Mouse (Mus musculus): ENCODE results near the gene Map1a. TPM values are rescaled to one million over a fixed set of nuclear protein-coding genes. Genes with fewer than 3 reads are reported as not detected.

Map1a gene
- total and polyA plus RNA-seq, 3 experiments: 0.77 to 9.4 TPM; not detected in 1

- Histone ChIP-seq H3K9me3 (replicated peaks; ENCODE audit: insufficient read depth, low read length) (no peaks in the 10 kb centered on the region), H3K27me3 (ENCODE audit: control insufficient read depth in 1 of 2, insufficient read depth in 2 of 2, low read length in 2 of 2) (no peaks in the 10 kb centered on the region), H3K79me2 (ENCODE audit: control insufficient read depth, insufficient read depth, low read length, poor library complexity) (no peaks in the 10 kb centered on the region), H3K9ac (ENCODE audit: control insufficient read depth, low read depth, low read length, poor library complexity, severe bottlenecking) (no peak overlapping the region), H3K4me3 (ENCODE audit: control insufficient read depth in 1 of 2, insufficient read depth in 1 of 2, low read depth in 2 of 2, low read length in 2 of 2) (0 out of 4 replicates have a peak overlapping the region, but pooled peaks of 1 of the 2 experiments have one; percentile 13), H3K27ac (ENCODE audit: control insufficient read depth, low read depth, low read length) (no peak overlapping the region), H3K36me3 (ENCODE audit: control insufficient read depth in 1 of 2, insufficient read depth in 2 of 2, low read length in 2 of 2) (no peaks in the 10 kb centered on the region; a peak in 1 of 4 replicates), H3K4me1 (ENCODE audit: control insufficient read depth in 1 of 2, insufficient read depth in 2 of 2, low read length in 2 of 2) (peaks cover 7 to 14% of the 10 kb centered on the region in 2 experiments; a peak in 3 of 4 replicates)
- peak; percentile 25 for DNase-seq (ENCODE audit: low read depth, low spot score)
- TF ChIP-seq NRF1 (IDR thresholded peaks at IDR 0.05; ENCODE audit: insufficient read depth, low read depth, low read length, poor library complexity, severe bottlenecking): no peak
- TF ChIP-seq TBP (IDR thresholded peaks at IDR 0.05; ENCODE audit: low read depth, low read length): no peak
Measured at GRCm38 (mm10) chr2:121296754-121297231, 7.4 kb downstream of the Map1a start.

DNA sequence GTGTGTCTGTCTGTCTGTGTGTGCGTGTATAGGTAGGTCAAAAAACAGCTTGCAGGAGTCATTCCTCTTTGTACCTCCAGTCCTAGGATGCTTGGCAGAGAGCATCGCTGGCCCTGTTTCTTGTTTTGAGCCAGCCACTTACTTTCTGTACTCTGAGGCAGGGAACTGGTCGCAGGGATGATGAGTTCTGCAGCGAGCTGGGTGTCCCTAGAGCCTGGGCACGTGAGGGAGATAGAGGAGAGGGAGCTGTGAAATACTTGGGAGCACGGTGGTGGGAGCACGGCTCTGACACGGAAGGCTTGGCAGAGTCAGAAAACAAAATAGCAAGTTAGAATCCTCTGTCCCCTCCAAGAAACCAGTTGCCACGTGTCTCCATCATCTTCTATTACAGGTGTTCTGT lies 8.3 kb downstream of the Map1a start:
- Histone ChIP-seq H3K4me3 (ENCODE audit: control insufficient read depth in 1 of 2, insufficient read depth in 1 of 2, low read depth in 2 of 2, low read length in 2 of 2) (no peak overlapping the region), H3K27ac (ENCODE audit: control insufficient read depth, low read depth, low read length) (no peak overlapping the region), H3K27me3 (ENCODE audit: control insufficient read depth in 1 of 2, insufficient read depth in 2 of 2, low read length in 2 of 2) (no peaks in the 10 kb centered on the region), H3K4me1 (ENCODE audit: control insufficient read depth in 1 of 2, insufficient read depth in 2 of 2, low read length in 2 of 2) (peaks cover 7 to 14% of the 10 kb centered on the region in 2 experiments; a peak in 3 of 4 replicates), H3K36me3 (ENCODE audit: control insufficient read depth in 1 of 2, insufficient read depth in 2 of 2, low read length in 2 of 2) (no peaks in the 10 kb centered on the region; a peak in 1 of 4 replicates), H3K9me3 (replicated peaks; ENCODE audit: insufficient read depth, low read length) (no peaks in the 10 kb centered on the region), H3K79me2 (ENCODE audit: control insufficient read depth, insufficient read depth, low read length, poor library complexity) (no peaks in the 10 kb centered on the region), H3K9ac (ENCODE audit: control insufficient read depth, low read depth, low read length, poor library complexity, severe bottlenecking) (no peak overlapping the region)
- DNase-seq (ENCODE audit: low read depth, low spot score): no peak
- TF ChIP-seq MAX (IDR thresholded peaks at IDR 0.05; ENCODE audit: low read length): no peak
- no peak for TF ChIP-seq TAL1 (IDR thresholded peaks at IDR 0.05; ENCODE audit: low read length)
- no peak for TF ChIP-seq USF2 (IDR thresholded peaks at IDR 0.05; ENCODE audit: borderline replicate concordance in 1 of 2, insufficient read depth in 1 of 2, low read depth in 1 of 2, low read length in 2 of 2)
- no peak for TF ChIP-seq RAD21 (IDR thresholded peaks at IDR 0.05; ENCODE audit: low read depth, low read length)
- no peak for TF ChIP-seq MAFK (IDR thresholded peaks at IDR 0.05; ENCODE audit: borderline replicate concordance, low read depth, low read length)
- TF ChIP-seq CHD2 (IDR thresholded peaks at IDR 0.05; ENCODE audit: low read length): no peak
- TF ChIP-seq POLR2A (IDR thresholded peaks at IDR 0.05; ENCODE audit: control insufficient read depth in 1 of 2, insufficient read depth in 1 of 2, low read depth in 1 of 2, low read length in 2 of 2, poor library complexity in 1 of 2): no peak
- no peak for TF ChIP-seq MEF2A (IDR thresholded peaks at IDR 0.05; ENCODE audit: extremely low read depth, insufficient replicate concordance, low read depth, low read length, poor library complexity, severe bottlenecking)
- no peak for TF ChIP-seq NELFE (IDR thresholded peaks at IDR 0.05; ENCODE audit: low read depth, low read length)
- no peak for TF ChIP-seq MAZ (IDR thresholded peaks at IDR 0.05; ENCODE audit: low read depth, low read length)
- TF ChIP-seq EP300 (IDR thresholded peaks at IDR 0.05; ENCODE audit: low read depth in 1 of 2, low read length in 2 of 2): no peak
- TF ChIP-seq POLR2AphosphoS2 (IDR thresholded peaks at IDR 0.05; ENCODE audit: low read length): no peak
- no peak for TF ChIP-seq ZKSCAN1 (IDR thresholded peaks at IDR 0.05; ENCODE audit: low read depth, low read length)
- TF ChIP-seq USF1 (IDR thresholded peaks at IDR 0.05; ENCODE audit: low read depth, low read length): no peak
- TF ChIP-seq HCFC1 (IDR thresholded peaks at IDR 0.05; ENCODE audit: low read depth, low read length): no peak
- no peak for TF ChIP-seq JUND (IDR thresholded peaks at IDR 0.05; ENCODE audit: low read depth, low read length)
- no peak for TF ChIP-seq KAT2A (conservative IDR thresholded peaks at IDR 0.05; ENCODE audit: low read depth, low read length)
